ENCODE assay signal across 8 mouse cellular contexts in genomic region chr17:15375701-15376493, GRCm38 (mm10). TPM values are rescaled to one million over a fixed set of nuclear protein-coding genes. Genes with fewer than 3 reads are reported as not detected.
DNase-seq lines count a peak whose midpoint lies in the region; ATAC-seq and TF ChIP-seq lines count a peak whose summit lies in the region.

No protein-coding gene starts in this region.

- H3K9ac ChIP-seq in intestine, embryonic 16.5 days (ENCODE audit: low read depth, low read length): peak overlapping the region; percentile 84
- H3K9ac ChIP-seq in limb, embryonic 12.5 days (replicated peaks): peak overlapping the region; percentile 69
- H3K9ac ChIP-seq in midbrain, embryonic 11.5 days (ENCODE audit: low read length): peak overlapping the region; percentile 80

- H3K36me3 ChIP-seq in intestine, embryonic 16.5 days (ENCODE audit: control insufficient read depth, insufficient read depth, low read length): no peaks in the 10 kb centered on the region
- H3K36me3 ChIP-seq in limb, embryonic 12.5 days: no peaks in the 10 kb centered on the region
- peaks cover under 1% of the 10 kb centered on the region; the same call in 1 of the 2 replicates for H3K36me3 ChIP-seq in midbrain, embryonic 11.5 days (ENCODE audit: control insufficient read depth, insufficient read depth, low read length)
- H3K36me3 ChIP-seq in spleen, adult 2 months (ENCODE audit: control insufficient read depth, insufficient read depth, low read length): no peaks in the 10 kb centered on the region

- no peak for TF ChIP-seq CTCF in cortical plate, adult 2 months (IDR thresholded peaks at IDR 0.05; ENCODE audit: extremely low read depth, insufficient read depth, low read length)
- no peak for TF ChIP-seq CTCF in spleen, adult 2 months (IDR thresholded peaks at IDR 0.05; ENCODE audit: extremely low read depth, insufficient read depth, insufficient read length, insufficient replicate concordance)

- peak overlapping the region; percentile 73; the same call in 1 of the 2 replicates for H3K27ac ChIP-seq in cortical plate, adult 2 months (ENCODE audit: insufficient read depth, low read length)
- peak overlapping the region; percentile 86 for H3K27ac ChIP-seq in intestine, embryonic 16.5 days (ENCODE audit: low read length)
- 0 out of 2 replicates have a peak overlapping the region, but pooled peaks have one; percentile 8 for H3K27ac ChIP-seq in limb, embryonic 12.5 days
- H3K27ac ChIP-seq in midbrain, embryonic 11.5 days (ENCODE audit: low read depth, low read length): peak overlapping the region; percentile 93
- peak overlapping the region; percentile 47; the same call in 1 of the 2 replicates for H3K27ac ChIP-seq in spleen, adult 2 months (ENCODE audit: insufficient read depth, low read length)

- peak; percentile 52; the same call in 1 of the 2 replicates for TF ChIP-seq POLR2A in cortical plate, adult 2 months (IDR thresholded peaks at IDR 0.05; ENCODE audit: extremely low read depth, insufficient read depth, low read length)
- peak; percentile 71 for TF ChIP-seq POLR2A in spleen, adult 2 months (IDR thresholded peaks at IDR 0.05; ENCODE audit: low read depth, low read length)

- H3K27me3 ChIP-seq in intestine, embryonic 16.5 days (replicated peaks; ENCODE audit: control insufficient read depth, insufficient read depth, low read length): peaks cover 4% of the 10 kb centered on the region
- H3K27me3 ChIP-seq in limb, embryonic 12.5 days: peaks cover 96% of the 10 kb centered on the region
- H3K27me3 ChIP-seq in midbrain, embryonic 11.5 days (ENCODE audit: control insufficient read depth, insufficient read depth, low read length): peaks cover 8% of the 10 kb centered on the region; the same call in 1 of the 2 replicates
- peaks cover 24% of the 10 kb centered on the region for H3K27me3 ChIP-seq in spleen, adult 2 months (ENCODE audit: control insufficient read depth, insufficient read depth, low read length)

- ATAC-seq in intestine, embryonic 16.5 days: peak; percentile 58
- peak; percentile 27 for ATAC-seq in limb, embryonic 12.5 days (ENCODE audit: insufficient number of reproducible peaks, insufficient read depth, low FRiP score, low TSS enrichment, low read depth)
- peak; percentile 71 for ATAC-seq in midbrain, embryonic 11.5 days (ENCODE audit: low FRiP score)

- H3K4me2 ChIP-seq in intestine, embryonic 16.5 days (ENCODE audit: low read depth, low read length): peak overlapping the region; percentile 97
- peak overlapping the region; percentile 96 for H3K4me2 ChIP-seq in limb, embryonic 12.5 days
- peak overlapping the region; percentile 56 for H3K4me2 ChIP-seq in midbrain, embryonic 11.5 days

- H3K9me3 ChIP-seq in intestine, embryonic 16.5 days (ENCODE audit: control insufficient read depth, low read length): no peaks in the 10 kb centered on the region
- H3K9me3 ChIP-seq in limb, embryonic 12.5 days: no peaks in the 10 kb centered on the region
- no peaks in the 10 kb centered on the region for H3K9me3 ChIP-seq in midbrain, embryonic 11.5 days (ENCODE audit: control insufficient read depth, low read length)

- peak; percentile 36 to 47 for DNase-seq in left cerebral cortex, adult 18-20 months (ENCODE audit: low spot score in 2 of 2)
- DNase-seq in left cerebral cortex, adult 11 months (ENCODE audit: low spot score): no peak
- DNase-seq in heart, adult 11 months: peak; percentile 99
- DNase-seq in midbrain, embryonic 11.5 days (ENCODE audit: low spot score, missing footprints): peak; percentile 97
- peak in 1 of 2 experiments; percentile 66 for DNase-seq in spleen, adult 2 months (ENCODE audit: low read depth in 1 of 2, low spot score in 2 of 2)

- H3K4me3 ChIP-seq in cortical plate, adult 2 months (ENCODE audit: insufficient read depth, low read length): peak overlapping the region; percentile 90
- peak overlapping the region; percentile 76 for H3K4me3 ChIP-seq in intestine, embryonic 16.5 days (ENCODE audit: low read length)
- peak overlapping the region; percentile 56 for H3K4me3 ChIP-seq in limb, embryonic 12.5 days (replicated peaks)
- peak overlapping the region; percentile 87 for H3K4me3 ChIP-seq in midbrain, embryonic 11.5 days (ENCODE audit: low read depth, low read length)
- peak overlapping the region; percentile 61 for H3K4me3 ChIP-seq in spleen, adult 2 months (ENCODE audit: extremely low read depth, insufficient read depth, insufficient read length)

- H3K4me1 ChIP-seq in cortical plate, adult 2 months (ENCODE audit: control insufficient read depth, insufficient read depth, low read length): no peaks in the 10 kb centered on the region; the same call in 1 of the 2 replicates
- peaks cover 40% of the 10 kb centered on the region for H3K4me1 ChIP-seq in intestine, embryonic 16.5 days (ENCODE audit: control insufficient read depth, insufficient read depth, low read length)
- peaks cover 42% of the 10 kb centered on the region for H3K4me1 ChIP-seq in limb, embryonic 12.5 days (replicated peaks)
- peaks cover 72% of the 10 kb centered on the region for H3K4me1 ChIP-seq in midbrain, embryonic 11.5 days (ENCODE audit: control insufficient read depth, insufficient read depth, low read length)
- peaks cover 9% of the 10 kb centered on the region for H3K4me1 ChIP-seq in spleen, adult 2 months (ENCODE audit: control insufficient read depth, insufficient read depth, insufficient read length)

- under 1% methylated on average over 66 of the region's 69 CpGs for WGBS in intestine, embryonic 16.5 days
- WGBS in limb, embryonic 12.5 days: under 1% methylated on average over 63 of the region's 69 CpGs
- WGBS in midbrain, embryonic 11.5 days: under 1% methylated on average over 68 of the region's 69 CpGs
- WGBS in spleen, adult 2 months: under 1% methylated on average over 66 of the region's 69 CpGs

RNA-seq across cellular contexts. Expression of gene Dll1, which starts 0.8 kb away (rescaled TPM):
- total RNA-seq in left cerebral cortex, adult 18-20 months (2021): 1 to 10 TPM; 5.3 to 7.0 TPM
- 4.7 and 5.5 TPM in 2 replicates for polyA plus RNA-seq in cortical plate, adult 2 months (2012; rRNA removed)
- polyA plus RNA-seq in intestine, embryonic 16.5 days (2015; fragmentation: Nextera tagmentation; extraction: Ambion mirVana): 24.2 and 25.4 TPM in 2 replicates
- polyA plus RNA-seq in limb, embryonic 12.5 days (2016; fragmentation: Nextera tagmentation; extraction: Ambion mirVana): 6.7 and 7.1 TPM in 2 replicates
- 61.4 and 68.6 TPM in 2 replicates for polyA plus RNA-seq in midbrain, embryonic 11.5 days (2014; fragmentation: Nextera tagmentation; extraction: Ambion mirVana)
- 49.3 and 67.8 TPM in 2 replicates for polyA plus RNA-seq in spleen, adult 2 months (2012; rRNA removed)

RNA-seq across cellular contexts. Expression of gene Fam120b, which starts 20.1 kb away (rescaled TPM):
- total RNA-seq in left cerebral cortex, adult 18-20 months (2021): 10 to 100 TPM; 44.0 to 46.6 TPM
- polyA plus RNA-seq in cortical plate, adult 2 months (2012; rRNA removed): 27.8 and 29.3 TPM in 2 replicates
- polyA plus RNA-seq in intestine, embryonic 16.5 days (2015; fragmentation: Nextera tagmentation; extraction: Ambion mirVana): 26.8 and 27.4 TPM in 2 replicates
- polyA plus RNA-seq in limb, embryonic 12.5 days (2016; fragmentation: Nextera tagmentation; extraction: Ambion mirVana): 33.2 and 35.2 TPM in 2 replicates
- 32.2 and 36.3 TPM in 2 replicates for polyA plus RNA-seq in midbrain, embryonic 11.5 days (2014; fragmentation: Nextera tagmentation; extraction: Ambion mirVana)
- 8.4 and 8.5 TPM in 2 replicates for polyA plus RNA-seq in spleen, adult 2 months (2012; rRNA removed)

Comparison
In these comparisons a context has a peak if more than half of its experiments do, and no peak if none do; other contexts are left out.
1. H3K27ac ChIP-seq: peak in every context shown above with its lines; median percentile 93 in midbrain, embryonic 11.5 days; 86 in intestine, embryonic 16.5 days; 73 in cortical plate, adult 2 months; 47 in spleen, adult 2 months; 8 in limb, embryonic 12.5 days.